Mouse (Mus musculus): Measurements from ENCODE around the gene Enpep. TPM values are rescaled to one million over a fixed set of nuclear protein-coding genes. Genes with fewer than 3 reads are reported as not detected.

Gene Enpep
- 7.8 TPM for polyA plus RNA-seq (2014; fragmentation: Illumina TruSeq; extraction: RNeasy Lipid Tissue Mini Kit (QIAGEN cat#74804); ENCODE audit: low read depth, low replicate concordance)

DNA sequence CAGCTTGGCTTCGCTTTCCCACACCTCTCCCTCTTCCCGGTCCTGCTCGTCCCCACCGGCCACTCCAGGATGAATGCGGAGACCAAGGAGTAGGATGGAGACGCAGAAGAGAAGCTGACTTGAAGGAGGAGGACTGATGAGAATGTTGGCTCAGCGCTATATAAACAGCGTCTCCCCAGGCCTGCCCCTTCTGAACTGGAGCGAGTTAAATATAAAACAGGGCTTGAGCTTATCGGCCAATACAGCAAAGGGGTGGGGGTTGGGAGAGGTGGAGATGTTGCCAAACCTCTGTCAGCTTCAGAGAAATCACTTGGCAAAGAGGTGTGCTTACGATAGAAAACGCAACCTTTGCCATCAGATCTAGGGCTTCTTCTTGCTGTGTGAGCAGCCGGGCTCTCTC, at the start of gene Enpep:
Enpep (minus strand) TSS at position 135 of the 400 bp plus-strand sequence.

Other genes with a start within 250 kb of the Enpep start
- gene Pitx2, start 132.8 kb downstream of the Enpep start, polyA plus RNA-seq (2014; fragmentation: Illumina TruSeq; extraction: RNeasy Lipid Tissue Mini Kit (QIAGEN cat#74804); ENCODE audit: low read depth, low replicate concordance): 0.89 TPM
- gene Elovl6, start 199.6 kb upstream of the Enpep start, polyA plus RNA-seq (2014; fragmentation: Illumina TruSeq; extraction: RNeasy Lipid Tissue Mini Kit (QIAGEN cat#74804); ENCODE audit: low read depth, low replicate concordance): 1.4 TPM

All from heart, adult 10 weeks (tissue).